Mouse (Mus musculus): ENCODE measurements around the gene Barx1. TPM values are rescaled to one million over a fixed set of nuclear protein-coding genes. Genes with fewer than 3 reads are reported as not detected.
A peak's percentile ranks its signal among the peaks of the same experiment; 100 is the strongest.

Gene Barx1
- total and polyA plus RNA-seq, 3 experiments, result not detected

DNA sequence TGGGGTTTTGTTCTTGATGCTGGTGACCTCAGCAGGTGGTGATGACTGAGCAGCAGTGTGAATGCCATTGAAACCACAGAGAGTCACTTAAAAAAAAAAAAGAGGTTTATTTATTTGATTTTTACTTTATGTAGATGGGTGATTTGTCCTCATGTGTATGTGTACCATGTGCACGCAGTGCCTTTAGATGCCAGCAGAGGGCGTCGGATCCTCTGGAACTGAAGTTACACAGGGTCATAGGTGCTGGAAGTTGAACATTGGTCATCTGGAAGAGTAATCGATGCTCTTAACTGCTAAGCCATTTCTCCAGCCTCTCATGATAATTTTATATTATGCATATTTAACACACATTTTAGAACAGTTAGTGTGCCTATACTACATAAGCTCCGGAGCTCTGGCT lies 11.8 kb downstream of the Barx1 start:
- H3K27me3 ChIP-seq (ENCODE audit: control insufficient read depth in 1 of 2, insufficient read depth in 2 of 2, low read length in 2 of 2), result peaks cover 0 to under 1% of the 10 kb centered on the region in 2 experiments; a peak in 1 of 4 replicates
- H3K4me1 ChIP-seq (ENCODE audit: control insufficient read depth in 1 of 2, insufficient read depth in 2 of 2, low read length in 2 of 2), result no peaks in the 10 kb centered on the region
- TF ChIP-seq RAD21 (IDR thresholded peaks at IDR 0.05; ENCODE audit: low read depth, low read length) (peak; percentile 13), SMC3 (IDR thresholded peaks at IDR 0.05; ENCODE audit: low read depth, low read length) (0 out of 2 replicates have a peak, but pooled peaks have one; percentile 22), CTCF (IDR thresholded peaks at IDR 0.05 in 2 of 3, conservative IDR thresholded peaks at IDR 0.05 in 1 of 3; ENCODE audit: control insufficient read depth in 1 of 3, insufficient read depth in 1 of 3, low read depth in 2 of 3, low read length in 3 of 3, poor library complexity in 1 of 3, severe bottlenecking in 1 of 3) (peak; percentile 28 to 35 (median 31)), POLR2A (IDR thresholded peaks at IDR 0.05; ENCODE audit: control insufficient read depth in 1 of 2, insufficient read depth in 1 of 2, low read depth in 1 of 2, low read length in 2 of 2, poor library complexity in 1 of 2) (no peak)
- H3K9me3 ChIP-seq (replicated peaks; ENCODE audit: insufficient read depth, low read length), result no peaks in the 10 kb centered on the region
- H3K27ac ChIP-seq (ENCODE audit: control insufficient read depth, low read depth, low read length), result no peak overlapping the region
- H3K9ac ChIP-seq (ENCODE audit: control insufficient read depth, low read depth, low read length, poor library complexity, severe bottlenecking), result no peak overlapping the region
- no peak for DNase-seq (ENCODE audit: low read depth, low spot score)
- H3K4me3 ChIP-seq (ENCODE audit: control insufficient read depth in 1 of 2, insufficient read depth in 1 of 2, low read depth in 2 of 2, low read length in 2 of 2), result no peak overlapping the region
- H3K36me3 ChIP-seq (ENCODE audit: control insufficient read depth in 1 of 2, insufficient read depth in 2 of 2, low read length in 2 of 2), result no peaks in the 10 kb centered on the region
- H3K79me2 ChIP-seq (ENCODE audit: control insufficient read depth, insufficient read depth, low read length, poor library complexity), result no peaks in the 10 kb centered on the region

DNA sequence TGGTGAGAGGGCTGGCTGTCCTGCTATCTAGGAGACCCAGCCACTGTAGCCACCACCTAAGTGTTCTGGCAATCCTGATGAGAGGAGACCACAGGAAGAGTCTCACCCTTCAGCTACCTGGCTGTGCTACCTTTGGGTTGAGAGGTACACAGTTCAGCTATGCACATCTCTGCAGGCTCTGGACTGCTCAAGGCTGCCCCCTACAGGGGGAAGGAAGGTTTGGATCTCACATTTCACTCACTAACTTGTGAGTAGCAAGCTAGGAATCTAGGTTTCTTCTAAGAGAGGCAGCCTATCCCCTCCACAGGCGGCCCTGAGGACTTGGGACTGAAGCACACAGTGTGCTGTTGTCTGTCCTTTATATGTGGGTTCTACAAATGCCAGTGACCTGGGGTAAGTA lies 16.6 kb downstream of the Barx1 start:
- no peak overlapping the region for H3K4me3 ChIP-seq (ENCODE audit: control insufficient read depth in 1 of 2, insufficient read depth in 1 of 2, low read depth in 2 of 2, low read length in 2 of 2)
- peaks cover 0 to 2% of the 10 kb centered on the region in 2 experiments; a peak in 2 of 4 replicates for H3K27me3 ChIP-seq (ENCODE audit: control insufficient read depth in 1 of 2, insufficient read depth in 2 of 2, low read length in 2 of 2)
- peak; percentile 35 for DNase-seq (ENCODE audit: low read depth, low spot score)
- H3K36me3 ChIP-seq (ENCODE audit: control insufficient read depth in 1 of 2, insufficient read depth in 2 of 2, low read length in 2 of 2), result no peaks in the 10 kb centered on the region
- no peaks in the 10 kb centered on the region for H3K9me3 ChIP-seq (replicated peaks; ENCODE audit: insufficient read depth, low read length)
- no peaks in the 10 kb centered on the region for H3K79me2 ChIP-seq (ENCODE audit: control insufficient read depth, insufficient read depth, low read length, poor library complexity)
- H3K27ac ChIP-seq (ENCODE audit: control insufficient read depth, low read depth, low read length), result no peak overlapping the region
- no peak overlapping the region for H3K9ac ChIP-seq (ENCODE audit: control insufficient read depth, low read depth, low read length, poor library complexity, severe bottlenecking)
- H3K4me1 ChIP-seq (ENCODE audit: control insufficient read depth in 1 of 2, insufficient read depth in 2 of 2, low read length in 2 of 2), result no peaks in the 10 kb centered on the region
- peak; percentile 27; the same call in 1 of the 2 replicates for TF ChIP-seq ZC3H11A (IDR thresholded peaks at IDR 0.05; ENCODE audit: low read depth, low read length)
- TF ChIP-seq CHD1 (IDR thresholded peaks at IDR 0.05; ENCODE audit: low read depth, low read length), result no peak
- peak; percentile 63 to 79 (median 66) for TF ChIP-seq CTCF (IDR thresholded peaks at IDR 0.05 in 2 of 3, conservative IDR thresholded peaks at IDR 0.05 in 1 of 3; ENCODE audit: control insufficient read depth in 1 of 3, insufficient read depth in 1 of 3, low read depth in 2 of 3, low read length in 3 of 3, poor library complexity in 1 of 3, severe bottlenecking in 1 of 3)
- TF ChIP-seq ZNF384 (IDR thresholded peaks at IDR 0.05; ENCODE audit: low read depth, low read length), result no peak
- TF ChIP-seq SMC3 (IDR thresholded peaks at IDR 0.05; ENCODE audit: low read depth, low read length), result peak; percentile 40; the same call in 1 of the 2 replicates
- TF ChIP-seq BHLHE40 (IDR thresholded peaks at IDR 0.05; ENCODE audit: borderline replicate concordance, low read depth, low read length), result no peak
- TF ChIP-seq NELFE (IDR thresholded peaks at IDR 0.05; ENCODE audit: low read depth, low read length), result no peak
- no peak for TF ChIP-seq EP300 (IDR thresholded peaks at IDR 0.05; ENCODE audit: low read depth in 1 of 2, low read length in 2 of 2)
- TF ChIP-seq RAD21 (IDR thresholded peaks at IDR 0.05; ENCODE audit: low read depth, low read length), result peak; percentile 42
- no peak for TF ChIP-seq ELF1 (IDR thresholded peaks at IDR 0.05; ENCODE audit: low read depth, low read length)
- no peak for TF ChIP-seq ZKSCAN1 (IDR thresholded peaks at IDR 0.05; ENCODE audit: low read depth, low read length)
- no peak for TF ChIP-seq E2F4 (IDR thresholded peaks at IDR 0.05; ENCODE audit: borderline replicate concordance, low read depth, low read length)
- TF ChIP-seq JUND (IDR thresholded peaks at IDR 0.05; ENCODE audit: low read depth, low read length), result no peak

DNA sequence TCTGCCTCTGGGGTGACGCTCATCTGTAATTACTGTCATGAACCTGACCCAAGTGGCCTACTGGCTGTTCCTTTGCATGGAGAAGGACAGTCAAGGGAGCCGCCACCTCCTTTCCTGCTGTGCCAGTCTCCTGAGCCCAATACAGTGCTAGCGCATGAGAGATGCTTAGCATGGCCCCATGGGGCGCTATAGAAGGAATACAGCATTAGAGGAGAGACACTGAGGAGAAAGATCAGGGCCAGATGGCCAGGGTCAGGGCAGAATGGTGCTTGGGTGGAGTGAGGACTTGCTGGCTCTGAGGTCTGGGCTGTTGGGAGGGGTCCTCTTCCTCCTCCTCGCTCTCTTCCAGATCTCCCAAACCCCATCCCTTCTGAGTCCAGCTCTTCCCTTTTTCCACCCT lies 23.9 kb downstream of the Barx1 start:
- no peak overlapping the region for H3K27ac ChIP-seq (ENCODE audit: control insufficient read depth, low read depth, low read length)
- H3K9me3 ChIP-seq (replicated peaks; ENCODE audit: insufficient read depth, low read length), result no peaks in the 10 kb centered on the region
- no peak for DNase-seq (ENCODE audit: low read depth, low spot score)
- H3K79me2 ChIP-seq (ENCODE audit: control insufficient read depth, insufficient read depth, low read length, poor library complexity), result no peaks in the 10 kb centered on the region
- H3K9ac ChIP-seq (ENCODE audit: control insufficient read depth, low read depth, low read length, poor library complexity, severe bottlenecking), result no peak overlapping the region
- no peaks in the 10 kb centered on the region for H3K27me3 ChIP-seq (ENCODE audit: control insufficient read depth in 1 of 2, insufficient read depth in 2 of 2, low read length in 2 of 2)
- no peak for TF ChIP-seq POLR2A (IDR thresholded peaks at IDR 0.05; ENCODE audit: control insufficient read depth in 1 of 2, insufficient read depth in 1 of 2, low read depth in 1 of 2, low read length in 2 of 2, poor library complexity in 1 of 2)
- no peak for TF ChIP-seq SIN3A (IDR thresholded peaks at IDR 0.05; ENCODE audit: low read length)
- TF ChIP-seq BHLHE40 (IDR thresholded peaks at IDR 0.05; ENCODE audit: borderline replicate concordance, low read depth, low read length), result no peak
- TF ChIP-seq UBTF (IDR thresholded peaks at IDR 0.05; ENCODE audit: borderline replicate concordance, insufficient read depth, low read depth, low read length), result no peak
- TF ChIP-seq KAT2A (conservative IDR thresholded peaks at IDR 0.05; ENCODE audit: low read depth, low read length), result no peak
- no peak for TF ChIP-seq TAL1 (IDR thresholded peaks at IDR 0.05; ENCODE audit: low read length)
- no peak for TF ChIP-seq POLR2AphosphoS5 (IDR thresholded peaks at IDR 0.05; ENCODE audit: borderline replicate concordance, low read depth, low read length)
- no peak for TF ChIP-seq RCOR1 (IDR thresholded peaks at IDR 0.05; ENCODE audit: low read depth, low read length)
- TF ChIP-seq E2F4 (IDR thresholded peaks at IDR 0.05; ENCODE audit: borderline replicate concordance, low read depth, low read length), result no peak
- no peaks in the 10 kb centered on the region for H3K4me1 ChIP-seq (ENCODE audit: control insufficient read depth in 1 of 2, insufficient read depth in 2 of 2, low read length in 2 of 2)
- H3K36me3 ChIP-seq (ENCODE audit: control insufficient read depth in 1 of 2, insufficient read depth in 2 of 2, low read length in 2 of 2), result no peaks in the 10 kb centered on the region
- no peak overlapping the region for H3K4me3 ChIP-seq (ENCODE audit: control insufficient read depth in 1 of 2, insufficient read depth in 1 of 2, low read depth in 2 of 2, low read length in 2 of 2)

Measured in MEL (cell line).